In genomic region chr12:116280149-116280652, GRCm38 (mm10) we compare ENCODE assay signal across 8 mouse cellular contexts. TPM values are rescaled to one million over a fixed set of nuclear protein-coding genes. Genes with fewer than 3 reads are reported as not detected.
DNase-seq lines count a peak whose midpoint lies in the region; ATAC-seq lines count a peak whose summit lies in the region.

No protein-coding gene starts in this region.

- H3K27me3 ChIP-seq in kidney, embryonic 15.5 days = no peaks in the 10 kb centered on the region
- H3K27me3 ChIP-seq in hindbrain, embryonic 13.5 days = no peaks in the 10 kb centered on the region; the same call in 1 of the 2 replicates
- H3K27me3 ChIP-seq in midbrain, embryonic 14.5 days (ENCODE audit: control insufficient read depth, insufficient read depth, low read length) = no peaks in the 10 kb centered on the region

- no peak for DNase-seq in kidney, postnatal 4 days
- DNase-seq in midbrain, embryonic 14.5 days = no peak
- DNase-seq in thymus, postnatal 36 days = no peak
- DNase-seq in urinary bladder, postnatal 4 days (ENCODE audit: low spot score in 2 of 2) = no peak
- DNase-seq in gastrocnemius, adult 18-20 months (ENCODE audit: low spot score) = no peak

- H3K36me3 ChIP-seq in kidney, embryonic 15.5 days = no peaks in the 10 kb centered on the region
- no peaks in the 10 kb centered on the region for H3K36me3 ChIP-seq in hindbrain, embryonic 13.5 days
- no peaks in the 10 kb centered on the region for H3K36me3 ChIP-seq in midbrain, embryonic 14.5 days (ENCODE audit: control insufficient read depth, insufficient read depth, low read length)

- H3K9me3 ChIP-seq in kidney, embryonic 15.5 days (replicated peaks) = no peaks in the 10 kb centered on the region
- H3K9me3 ChIP-seq in hindbrain, embryonic 13.5 days = no peaks in the 10 kb centered on the region
- H3K9me3 ChIP-seq in midbrain, embryonic 14.5 days (ENCODE audit: control insufficient read depth, low read length) = no peaks in the 10 kb centered on the region

- H3K4me1 ChIP-seq in kidney, embryonic 15.5 days = peaks cover 5% of the 10 kb centered on the region
- peaks cover 12% of the 10 kb centered on the region for H3K4me1 ChIP-seq in hindbrain, embryonic 13.5 days (replicated peaks)
- H3K4me1 ChIP-seq in midbrain, embryonic 14.5 days (ENCODE audit: control insufficient read depth, insufficient read depth, low read length) = peaks cover 5% of the 10 kb centered on the region

- ATAC-seq in kidney, embryonic 15.5 days (replicated peaks; ENCODE audit: low FRiP score) = no peak
- ATAC-seq in common myeloid progenitor, adult 5-6 weeks (replicated peaks; ENCODE audit: low read depth, poor library complexity, severe bottlenecking) = peak; percentile 2
- ATAC-seq in hindbrain, embryonic 13.5 days (ENCODE audit: low FRiP score) = no peak
- ATAC-seq in midbrain, embryonic 14.5 days (ENCODE audit: low FRiP score, low TSS enrichment) = no peak; the same call in 1 of the 2 replicates

- peak overlapping the region; percentile 98 for H3K27ac ChIP-seq in kidney, embryonic 15.5 days
- H3K27ac ChIP-seq in hindbrain, embryonic 13.5 days = peak overlapping the region; percentile 97
- peak overlapping the region; percentile 98 for H3K27ac ChIP-seq in midbrain, embryonic 14.5 days (replicated peaks; ENCODE audit: low read depth, low read length)

- peak overlapping the region; percentile 71 for H3K9ac ChIP-seq in kidney, embryonic 15.5 days
- peak overlapping the region; percentile 96 for H3K9ac ChIP-seq in hindbrain, embryonic 13.5 days
- H3K9ac ChIP-seq in midbrain, embryonic 14.5 days (replicated peaks; ENCODE audit: low read length) = peak overlapping the region; percentile 94

- H3K4me3 ChIP-seq in kidney, embryonic 15.5 days (replicated peaks) = peak overlapping the region; percentile 84
- peak overlapping the region; percentile 94 for H3K4me3 ChIP-seq in hindbrain, embryonic 13.5 days
- H3K4me3 ChIP-seq in midbrain, embryonic 14.5 days (replicated peaks; ENCODE audit: low read depth, low read length) = peak overlapping the region; percentile 97

- H3K4me2 ChIP-seq in kidney, embryonic 15.5 days = peak overlapping the region; percentile 67
- H3K4me2 ChIP-seq in hindbrain, embryonic 13.5 days = peak overlapping the region; percentile 66
- H3K4me2 ChIP-seq in midbrain, embryonic 14.5 days (ENCODE audit: low read length) = peak overlapping the region; percentile 65

- 1% methylated on average over 7 of the region's 7 CpGs for WGBS in kidney, embryonic 15.5 days
- WGBS in hindbrain, embryonic 13.5 days = 3% methylated on average over 7 of the region's 7 CpGs
- WGBS in midbrain, embryonic 14.5 days = 0% methylated on average over 7 of the region's 7 CpGs

RNA-seq across cellular contexts. Expression of gene Esyt2, which starts 0.8 kb away (rescaled TPM):
- 17.8 and 18.7 TPM in 2 replicates for polyA plus RNA-seq in kidney, embryonic 15.5 days (2015; fragmentation: Nextera tagmentation; extraction: Ambion mirVana)
- 49.4 and 52.1 TPM in 2 replicates for total RNA-seq in common myeloid progenitor, adult 5-6 weeks (2017)
- 11.7 and 11.9 TPM in 2 replicates for polyA plus RNA-seq in hindbrain, embryonic 13.5 days (2015; fragmentation: Nextera tagmentation; extraction: Ambion mirVana)
- 13.3 and 18.5 TPM in 2 replicates for polyA plus RNA-seq in midbrain, embryonic 14.5 days (2014; fragmentation: Nextera tagmentation; extraction: Ambion mirVana)
- 10 to 100 TPM; 26.0 to 30.2 TPM for total RNA-seq in gastrocnemius, adult 18-20 months (2021)

RNA-seq across cellular contexts. Expression of gene Gm11027, which starts 5.0 kb away (rescaled TPM):
- not detected in 2 replicates for polyA plus RNA-seq in kidney, embryonic 15.5 days (2015; fragmentation: Nextera tagmentation; extraction: Ambion mirVana)
- not detected in 2 replicates for total RNA-seq in common myeloid progenitor, adult 5-6 weeks (2017)
- not detected in 2 replicates for polyA plus RNA-seq in hindbrain, embryonic 13.5 days (2015; fragmentation: Nextera tagmentation; extraction: Ambion mirVana)
- polyA plus RNA-seq in midbrain, embryonic 14.5 days (2014; fragmentation: Nextera tagmentation; extraction: Ambion mirVana) = not detected in 2 replicates
- not detected for total RNA-seq in gastrocnemius, adult 18-20 months (2021)

RNA-seq across cellular contexts. Expression of gene Wdr60, which starts 17.4 kb away (rescaled TPM):
- 19.6 and 20.2 TPM in 2 replicates for polyA plus RNA-seq in kidney, embryonic 15.5 days (2015; fragmentation: Nextera tagmentation; extraction: Ambion mirVana)
- total RNA-seq in common myeloid progenitor, adult 5-6 weeks (2017) = 11.0 and 16.9 TPM in 2 replicates
- 22.8 and 23.7 TPM in 2 replicates for polyA plus RNA-seq in hindbrain, embryonic 13.5 days (2015; fragmentation: Nextera tagmentation; extraction: Ambion mirVana)
- polyA plus RNA-seq in midbrain, embryonic 14.5 days (2014; fragmentation: Nextera tagmentation; extraction: Ambion mirVana) = 15.9 and 17.9 TPM in 2 replicates
- total RNA-seq in gastrocnemius, adult 18-20 months (2021) = 10 to 100 TPM; 14.8 to 16.7 TPM
